Mouse (Mus musculus) spleen, adult 12 weeks (tissue): ENCODE results near the gene Acer3.

Experiments
- DNase-seq: peaks from one replicate; pipeline ENCODE4 v3.0.0; 2022; ENCODE audit warnings: low spot score

Gene Acer3

DNA sequence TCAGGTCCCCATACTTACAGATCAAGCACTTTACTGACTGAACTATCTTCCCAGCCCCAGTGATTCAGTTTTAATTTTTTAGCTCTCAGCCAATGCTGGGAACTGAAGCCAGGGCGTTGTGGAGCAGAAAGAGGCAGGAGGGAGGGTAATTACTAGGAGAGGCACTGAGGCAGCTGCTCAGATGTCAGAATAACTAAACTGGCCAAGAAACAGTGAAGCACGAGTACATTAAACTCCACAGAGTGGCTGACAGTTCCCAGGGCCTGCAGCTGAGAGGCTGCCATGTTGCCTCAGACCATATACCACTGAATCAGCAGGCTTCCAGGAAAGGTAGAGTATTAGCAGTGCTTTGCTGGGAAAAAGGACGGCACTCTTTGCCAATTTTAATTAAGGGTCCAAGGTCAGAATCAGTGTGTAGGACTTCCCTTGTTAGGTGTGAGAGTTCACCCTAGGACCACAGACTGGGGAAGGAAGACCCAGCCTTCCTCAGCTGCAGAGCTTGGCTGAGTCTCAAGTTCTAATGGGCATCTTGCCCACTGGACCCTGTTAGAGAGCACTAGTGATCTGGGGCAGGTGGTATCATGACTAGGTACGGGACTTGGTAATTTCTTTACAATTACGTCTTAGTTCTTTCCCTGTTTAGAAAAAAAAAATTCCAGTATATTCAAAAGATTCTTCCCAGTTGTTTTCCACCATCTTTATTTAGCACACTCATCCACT lies 11.8 kb upstream of the Acer3 start:
- no peak for DNase-seq

- DNase-seq: no peak
These were observed 10.9 kb upstream of the Acer3 start for GRCm38 (mm10) chr7:98331932-98332331.

- DNase-seq: no peak
These were observed 9.5 kb upstream of the Acer3 start for GRCm38 (mm10) chr7:98330375-98331002.

- DNase-seq: no peak
These were observed 8.8 kb upstream of the Acer3 start for GRCm38 (mm10) chr7:98329651-98330374.

- DNase-seq: no peak
These were observed 7.3 kb upstream of the Acer3 start for GRCm38 (mm10) chr7:98328311-98328710.

GRCm38 (mm10) chr7:98326051-98326450 lies 5.0 kb upstream of the Acer3 start:
- no peak for DNase-seq

DNA sequence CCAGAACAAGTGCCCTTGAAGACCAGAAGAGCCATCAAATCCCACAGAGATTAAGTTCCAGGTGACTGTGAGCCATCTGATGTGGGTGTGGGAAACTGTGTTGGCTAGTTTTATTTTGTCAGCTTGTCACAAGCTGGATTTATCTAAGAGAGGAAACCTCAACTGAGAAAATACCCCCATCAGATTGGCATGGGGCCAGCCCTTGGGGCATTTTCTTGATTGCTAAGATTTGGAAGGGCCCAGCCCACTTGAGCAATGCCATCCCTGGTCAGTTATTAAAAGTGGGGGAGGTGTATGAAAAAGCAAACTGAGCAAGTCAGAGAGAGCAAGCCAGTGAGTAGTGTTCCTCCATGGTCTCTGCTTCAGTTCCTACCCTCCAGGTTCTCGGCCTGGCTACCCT lies 3.2 kb upstream of the Acer3 start:
- no peak for DNase-seq

- DNase-seq: no peak
These were observed 2.4 kb upstream of the Acer3 start for GRCm38 (mm10) chr7:98323288-98324019.

DNA sequence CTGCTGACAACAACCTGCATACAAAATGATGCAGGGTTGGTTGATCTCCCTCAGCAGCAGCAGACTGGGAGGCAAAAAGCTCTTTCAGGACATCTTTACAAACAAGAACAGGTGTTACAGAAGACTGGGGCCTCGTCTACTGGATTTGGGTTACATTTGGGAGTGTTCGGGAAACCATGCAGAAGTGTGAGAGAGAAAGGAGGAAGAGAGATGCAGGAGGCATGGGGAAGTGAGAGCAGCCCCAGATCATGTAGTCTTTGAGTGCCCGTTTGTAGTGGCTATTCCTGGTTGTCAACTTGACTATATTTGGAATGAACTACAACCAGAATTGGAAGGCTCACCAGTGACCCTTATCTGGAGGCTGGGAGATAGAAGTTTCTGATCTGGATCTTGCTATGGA lies 1.4 kb upstream of the Acer3 start:
- no peak for DNase-seq

GRCm38 (mm10) chr7:98320006-98320556 lies 927 bp downstream of the Acer3 start:
- no peak for DNase-seq

GRCm38 (mm10) chr7:98316568-98316967 lies 4.4 kb downstream of the Acer3 start:
- no peak for DNase-seq

GRCm38 (mm10) chr7:98315087-98315486 lies 5.9 kb downstream of the Acer3 start:
- no peak for DNase-seq

DNA sequence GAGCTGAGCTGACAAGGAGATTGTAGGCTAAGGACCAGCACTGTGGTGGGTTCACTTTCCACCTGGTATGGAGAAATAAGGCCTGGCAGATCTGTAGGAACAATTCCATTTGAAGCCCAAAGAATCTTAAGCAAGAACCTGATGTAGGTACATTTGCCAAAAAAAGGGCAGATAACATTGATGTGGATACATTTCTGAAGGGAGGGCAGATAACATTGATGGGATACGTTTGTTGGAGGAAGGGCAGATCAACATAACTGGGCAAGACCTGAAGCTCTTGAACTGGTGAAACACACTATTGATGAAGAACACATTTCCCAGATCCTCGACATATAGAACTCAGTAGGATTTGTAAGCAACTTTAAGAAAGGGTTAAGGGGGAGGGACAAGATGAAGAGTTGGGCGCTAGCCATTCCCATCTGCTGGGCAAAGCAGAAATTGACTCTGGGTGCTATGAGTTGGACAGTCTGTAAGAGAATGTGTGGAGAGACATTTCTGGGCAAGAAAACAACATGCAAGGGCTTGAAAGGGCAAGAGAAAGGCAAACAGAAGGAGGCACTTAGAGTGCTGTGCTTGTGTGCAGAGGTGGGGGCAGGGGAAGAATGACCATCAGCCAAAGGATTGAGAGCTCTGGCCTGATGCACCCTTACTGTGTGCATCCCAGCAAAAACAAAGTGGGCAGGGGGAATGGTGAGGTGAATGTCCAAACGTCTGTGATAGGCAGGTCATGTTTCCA lies 8.7 kb downstream of the Acer3 start:
- DNase-seq: no peak

DNA sequence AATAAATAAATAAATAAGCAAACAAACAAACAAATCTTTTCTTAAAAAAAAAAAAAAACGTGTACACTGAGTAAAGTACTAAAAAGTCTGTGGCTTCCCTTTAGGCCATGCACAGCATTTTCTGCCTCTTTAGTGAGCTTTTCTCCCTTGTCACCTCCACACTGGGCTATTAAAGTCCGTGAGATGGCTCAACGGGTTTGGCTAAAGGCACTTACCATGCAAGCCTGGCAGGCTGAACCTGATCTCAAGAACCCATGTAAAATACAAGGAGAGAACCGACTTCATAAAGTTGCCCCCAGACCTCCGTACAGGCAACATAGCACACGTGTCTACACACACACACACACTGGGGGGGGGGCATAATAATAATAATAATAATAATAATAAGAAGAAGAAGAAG lies 10.7 kb downstream of the Acer3 start:
- DNase-seq: no peak

- DNase-seq: peak; percentile 94
These were observed 11.6 kb downstream of the Acer3 start for GRCm38 (mm10) chr7:98309219-98310030.

GRCm38 (mm10) chr7:98308607-98309218 lies 12.3 kb downstream of the Acer3 start:
- no peak for DNase-seq

- no peak for DNase-seq
These were observed 12.9 kb downstream of the Acer3 start for GRCm38 (mm10) chr7:98307921-98308606.

DNA sequence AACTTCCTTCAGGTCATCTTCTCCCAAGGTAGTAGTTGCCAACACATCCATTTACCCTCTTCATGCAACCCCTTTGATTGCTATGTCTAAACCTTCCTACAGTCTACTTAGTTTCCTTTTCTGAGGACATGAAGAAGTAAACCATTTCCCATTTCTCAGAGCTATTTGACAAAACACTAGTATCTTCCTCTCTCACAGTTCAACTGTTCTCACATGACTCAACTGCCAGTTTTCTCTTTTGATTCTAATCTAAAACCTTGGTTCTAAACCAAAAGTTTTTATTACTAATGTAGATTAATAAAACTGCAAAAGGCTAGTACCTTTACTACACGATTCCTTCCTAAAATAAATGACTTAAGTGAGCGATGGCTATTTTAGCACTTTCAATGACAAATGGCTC lies 13.6 kb downstream of the Acer3 start:
- no peak for DNase-seq

DNA sequence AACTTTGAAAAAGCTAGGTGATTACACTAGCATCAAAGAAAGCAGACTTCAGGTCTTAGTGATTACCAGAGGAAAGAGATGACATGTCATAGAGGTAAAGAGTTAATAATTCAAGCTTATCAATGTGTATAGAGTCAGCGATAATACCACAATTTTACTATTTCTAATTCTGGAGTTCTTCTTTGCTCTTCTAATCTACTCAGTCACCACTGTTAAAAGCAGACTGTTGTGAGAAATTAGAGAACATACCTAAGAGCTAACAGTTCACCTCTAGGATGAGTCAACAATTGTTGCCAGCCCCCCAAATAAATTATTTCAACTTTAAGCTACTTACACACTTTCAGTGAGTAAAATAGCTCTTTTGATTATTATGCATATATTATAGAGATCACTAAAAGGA lies 28.1 kb downstream of the Acer3 start:
- no peak for DNase-seq

GRCm38 (mm10) chr7:98289585-98289984 lies 31.4 kb downstream of the Acer3 start:
- DNase-seq: no peak
